Mouse (Mus musculus): ENCODE results near the gene Mrpl12. TPM values are rescaled to one million over a fixed set of nuclear protein-coding genes. Genes with fewer than 3 reads are reported as not detected.

Mrpl12 gene
- polyA plus RNA-seq, 1 experiment from 2014 or later = 171 TPM

- 74% methylated on average over 3 of the region's 3 CpGs for WGBS
- H3K27ac ChIP-seq = no peak overlapping the region
- no peaks in the 10 kb centered on the region for H3K36me3 ChIP-seq
- no peak overlapping the region for H3K4me3 ChIP-seq
- peaks cover 52% of the 10 kb centered on the region for H3K27me3 ChIP-seq (ENCODE audit: insufficient read depth, poor library complexity, severe bottlenecking)
- peaks cover 29% of the 10 kb centered on the region for H3K4me1 ChIP-seq (replicated peaks)
- H3K9me3 ChIP-seq = no peaks in the 10 kb centered on the region
- no peak for DNase-seq (ENCODE audit: low spot score)
Measured at GRCm38 (mm10) chr11:120535804-120536203, 51.4 kb downstream of the Mrpl12 start.

DNA sequence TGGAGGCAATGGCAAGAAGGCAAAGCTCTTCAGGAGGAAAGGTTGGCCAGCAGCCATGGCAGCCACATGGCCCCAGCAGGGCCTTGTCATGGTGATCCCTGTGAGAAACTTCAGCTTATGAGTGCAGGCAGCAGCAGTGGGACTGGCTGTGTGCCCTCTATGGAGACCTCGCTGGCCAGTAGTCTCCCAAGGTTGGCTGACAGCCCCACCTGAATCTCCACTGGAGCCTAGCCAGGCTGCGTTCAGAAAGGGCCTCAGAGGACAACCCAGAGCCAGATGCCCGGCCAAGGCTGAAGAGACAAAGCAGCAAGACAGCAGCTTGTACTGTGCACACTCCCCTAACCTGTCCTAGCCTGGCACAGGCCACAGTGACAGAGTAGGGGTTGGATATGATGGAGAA lies 54.1 kb downstream of the Mrpl12 start:
- Histone ChIP-seq H3K36me3 (peaks cover 21% of the 10 kb centered on the region), H3K4me3 (0 out of 2 replicates have a peak overlapping the region, but pooled peaks have one; percentile 2), H3K4me1 (replicated peaks) (peaks cover 26% of the 10 kb centered on the region), H3K9me3 (no peaks in the 10 kb centered on the region), H3K27ac (peak overlapping the region; percentile 67), H3K27me3 (ENCODE audit: insufficient read depth, poor library complexity, severe bottlenecking) (peaks cover 25% of the 10 kb centered on the region)
- WGBS = 82% methylated on average over 3 of the region's 3 CpGs
- no peak for DNase-seq (ENCODE audit: low spot score)

Other genes with a start within 250 kb of the Mrpl12 start
- 3,119 and 3,536 TPM in 2 replicates for gene Actg1, start 136.1 kb upstream of the Mrpl12 start, polyA plus RNA-seq (2016; fragmentation: Nextera tagmentation; extraction: Ambion mirVana)
- 0.50 and 0.77 TPM in 2 replicates for gene Fscn2, start 123.1 kb upstream of the Mrpl12 start, polyA plus RNA-seq (2016; fragmentation: Nextera tagmentation; extraction: Ambion mirVana)
- 38.0 and 45.9 TPM in 2 replicates for gene Faap100, start 105.8 kb upstream of the Mrpl12 start, polyA plus RNA-seq (2016; fragmentation: Nextera tagmentation; extraction: Ambion mirVana)
- 47.7 and 49.3 TPM in 2 replicates for gene Nploc4, start 46.9 kb upstream of the Mrpl12 start, polyA plus RNA-seq (2016; fragmentation: Nextera tagmentation; extraction: Ambion mirVana)
- 0.12 and 0.46 TPM in 2 replicates for gene Tspan10, start 42.0 kb upstream of the Mrpl12 start, polyA plus RNA-seq (2016; fragmentation: Nextera tagmentation; extraction: Ambion mirVana)
- gene Pde6g, start 31.1 kb upstream of the Mrpl12 start, polyA plus RNA-seq (2016; fragmentation: Nextera tagmentation; extraction: Ambion mirVana) = 0.31 and 0.35 TPM in 2 replicates
- gene Oxld1, start 26.5 kb upstream of the Mrpl12 start, polyA plus RNA-seq (2016; fragmentation: Nextera tagmentation; extraction: Ambion mirVana) = 12.5 and 13.2 TPM in 2 replicates
- gene Ccdc137, start 26.5 kb upstream of the Mrpl12 start, polyA plus RNA-seq (2016; fragmentation: Nextera tagmentation; extraction: Ambion mirVana) = 34.4 and 37.3 TPM in 2 replicates
- 59.6 and 62.3 TPM in 2 replicates for gene Arl16, start 17.0 kb upstream of the Mrpl12 start, polyA plus RNA-seq (2016; fragmentation: Nextera tagmentation; extraction: Ambion mirVana)
- gene Slc25a10, start 7.2 kb downstream of the Mrpl12 start, polyA plus RNA-seq (2016; fragmentation: Nextera tagmentation; extraction: Ambion mirVana) = 50.6 and 53.3 TPM in 2 replicates
- 0.14 and 0.17 TPM in 2 replicates for gene Gcgr, start 46.1 kb downstream of the Mrpl12 start, polyA plus RNA-seq (2016; fragmentation: Nextera tagmentation; extraction: Ambion mirVana)
- gene Mcrip1, start 65.1 kb downstream of the Mrpl12 start, polyA plus RNA-seq (2016; fragmentation: Nextera tagmentation; extraction: Ambion mirVana) = 219 and 261 TPM in 2 replicates
- gene Ppp1r27, start 66.5 kb downstream of the Mrpl12 start, polyA plus RNA-seq (2016; fragmentation: Nextera tagmentation; extraction: Ambion mirVana) = 0.27 TPM in 1 of 2 replicates, not detected in the other
- gene P4hb, start 88.6 kb downstream of the Mrpl12 start, polyA plus RNA-seq (2016; fragmentation: Nextera tagmentation; extraction: Ambion mirVana) = 519 and 570 TPM in 2 replicates
- 799 and 820 TPM in 2 replicates for gene Arhgdia, start 97.0 kb downstream of the Mrpl12 start, polyA plus RNA-seq (2016; fragmentation: Nextera tagmentation; extraction: Ambion mirVana)
- 607 and 643 TPM in 2 replicates for gene Alyref, start 113.8 kb downstream of the Mrpl12 start, polyA plus RNA-seq (2016; fragmentation: Nextera tagmentation; extraction: Ambion mirVana)
- 237 TPM in 2 replicates for gene Anapc11, start 113.8 kb downstream of the Mrpl12 start, polyA plus RNA-seq (2016; fragmentation: Nextera tagmentation; extraction: Ambion mirVana)
- 0.34 and 0.63 TPM in 2 replicates for gene Npb, start 123.9 kb downstream of the Mrpl12 start, polyA plus RNA-seq (2016; fragmentation: Nextera tagmentation; extraction: Ambion mirVana)
- 139 and 160 TPM in 2 replicates for gene Pcyt2, start 133.3 kb downstream of the Mrpl12 start, polyA plus RNA-seq (2016; fragmentation: Nextera tagmentation; extraction: Ambion mirVana)
- gene Sirt7, start 140.6 kb downstream of the Mrpl12 start, polyA plus RNA-seq (2016; fragmentation: Nextera tagmentation; extraction: Ambion mirVana) = 37.0 and 42.4 TPM in 2 replicates
- 23.1 and 26.2 TPM in 2 replicates for gene Mafg, start 149.0 kb downstream of the Mrpl12 start, polyA plus RNA-seq (2016; fragmentation: Nextera tagmentation; extraction: Ambion mirVana)
- gene Pycr1, start 159.2 kb downstream of the Mrpl12 start, polyA plus RNA-seq (2016; fragmentation: Nextera tagmentation; extraction: Ambion mirVana) = 37.6 and 38.7 TPM in 2 replicates
- gene Myadml2, start 163.5 kb downstream of the Mrpl12 start, polyA plus RNA-seq (2016; fragmentation: Nextera tagmentation; extraction: Ambion mirVana) = not detected in 2 replicates
- 2.3 and 4.3 TPM in 2 replicates for gene Notum, start 176.6 kb downstream of the Mrpl12 start, polyA plus RNA-seq (2016; fragmentation: Nextera tagmentation; extraction: Ambion mirVana)
- 147 and 178 TPM in 2 replicates for gene Aspscr1, start 188.4 kb downstream of the Mrpl12 start, polyA plus RNA-seq (2016; fragmentation: Nextera tagmentation; extraction: Ambion mirVana)
- 129 and 137 TPM in 2 replicates for gene Cenpx, start 229.1 kb downstream of the Mrpl12 start, polyA plus RNA-seq (2016; fragmentation: Nextera tagmentation; extraction: Ambion mirVana)
- gene Lrrc45, start 229.3 kb downstream of the Mrpl12 start, polyA plus RNA-seq (2016; fragmentation: Nextera tagmentation; extraction: Ambion mirVana) = 55.8 and 57.7 TPM in 2 replicates
- 31.0 and 58.2 TPM in 2 replicates for gene Rac3, start 236.9 kb downstream of the Mrpl12 start, polyA plus RNA-seq (2016; fragmentation: Nextera tagmentation; extraction: Ambion mirVana)
- gene Dcxr, start 242.7 kb downstream of the Mrpl12 start, polyA plus RNA-seq (2016; fragmentation: Nextera tagmentation; extraction: Ambion mirVana) = 17.9 and 19.8 TPM in 2 replicates
- gene Cbr2, start 247.5 kb downstream of the Mrpl12 start, polyA plus RNA-seq (2016; fragmentation: Nextera tagmentation; extraction: Ambion mirVana) = 1.6 and 2.1 TPM in 2 replicates